Mouse (Mus musculus) neural tube, embryonic 10.5 days (tissue): ENCODE measurements around the gene E130308A19Rik.

Source experiments
- DNase-seq: peaks from one replicate; pipeline ENCODE4 v3.0.0-alpha.2; 2017; ENCODE audit warnings: low spot score; ENCODE audit errors: extremely low spot score

The E130308A19Rik gene

GRCm38 (mm10) chr4:59681383-59681782, 55.4 kb downstream of the E130308A19Rik start:
- no peak for DNase-seq

GRCm38 (mm10) chr4:59682491-59682890, 56.5 kb downstream of the E130308A19Rik start:
- no peak for DNase-seq

- DNase-seq = no peak
Observed at GRCm38 (mm10) chr4:59682950-59683349, 56.9 kb downstream of the E130308A19Rik start.

- no peak for DNase-seq
Observed at GRCm38 (mm10) chr4:59684306-59684705, 58.3 kb downstream of the E130308A19Rik start.

- DNase-seq = no peak
Observed at GRCm38 (mm10) chr4:59686716-59687115, 60.7 kb downstream of the E130308A19Rik start.

- DNase-seq = no peak
Observed at GRCm38 (mm10) chr4:59689055-59689454, 63.0 kb downstream of the E130308A19Rik start.

GRCm38 (mm10) chr4:59690145-59690544, 64.1 kb downstream of the E130308A19Rik start:
- no peak for DNase-seq

GRCm38 (mm10) chr4:59696846-59697245, 70.8 kb downstream of the E130308A19Rik start:
- no peak for DNase-seq

GRCm38 (mm10) chr4:59697869-59698268, 71.9 kb downstream of the E130308A19Rik start:
- no peak for DNase-seq

- DNase-seq = no peak
Observed at GRCm38 (mm10) chr4:59699014-59699792, 73.2 kb downstream of the E130308A19Rik start.

GRCm38 (mm10) chr4:59709321-59709720, 83.3 kb downstream of the E130308A19Rik start:
- no peak for DNase-seq

GRCm38 (mm10) chr4:59710736-59711389, 84.9 kb downstream of the E130308A19Rik start:
- no peak for DNase-seq

- no peak for DNase-seq
Observed at GRCm38 (mm10) chr4:59712451-59712850, 86.4 kb downstream of the E130308A19Rik start.

- DNase-seq = no peak
Observed at GRCm38 (mm10) chr4:59712955-59713354, 86.9 kb downstream of the E130308A19Rik start.

GRCm38 (mm10) chr4:59714472-59714871, 88.5 kb downstream of the E130308A19Rik start:
- no peak for DNase-seq

- DNase-seq = no peak
Observed at GRCm38 (mm10) chr4:59714926-59715325, 88.9 kb downstream of the E130308A19Rik start.

- no peak for DNase-seq
Observed at GRCm38 (mm10) chr4:59715531-59715930, 89.5 kb downstream of the E130308A19Rik start.

- DNase-seq = no peak
Observed at GRCm38 (mm10) chr4:59717349-59717748, 91.3 kb downstream of the E130308A19Rik start.

- no peak for DNase-seq
Observed at GRCm38 (mm10) chr4:59718542-59718941, 92.5 kb downstream of the E130308A19Rik start.

- DNase-seq = no peak
Observed at GRCm38 (mm10) chr4:59719481-59720355, 93.7 kb downstream of the E130308A19Rik start.

- no peak for DNase-seq
Observed at GRCm38 (mm10) chr4:59721811-59722210, 95.8 kb downstream of the E130308A19Rik start.

- DNase-seq = no peak
Observed at GRCm38 (mm10) chr4:59725579-59725978, 99.6 kb downstream of the E130308A19Rik start.
